Mouse (Mus musculus) myocyte (in vitro differentiated cells): ENCODE data around the gene Bdh1.

ENCODE experiments used
- CEBPB ChIP-seq: IDR thresholded peaks from 2 replicates; pipeline ENCODE4 v1.6.1; 2011; ENCODE audit warnings: mild to moderate bottlenecking, moderate library complexity; ENCODE audit not compliant: poor library complexity, insufficient read depth, severe bottlenecking
- E2F4 ChIP-seq: IDR thresholded peaks from one replicate; pipeline ENCODE4 v1.6.1; 2011; ENCODE audit warnings: mild to moderate bottlenecking, control low read depth, moderate library complexity; ENCODE audit not compliant: insufficient read depth
- MAX ChIP-seq: IDR thresholded peaks from one replicate; pipeline ENCODE4 v1.6.1; 2011; ENCODE audit warnings: low read depth, mild to moderate bottlenecking, control low read depth
- MYOG ChIP-seq, 3 experiments: IDR thresholded peaks; one replicate each; pipeline ENCODE4 v1.6.1; 2011; ENCODE audit warnings: control low read depth in 2 of 3, low read depth in 2 of 3, mild to moderate bottlenecking in 2 of 3; ENCODE audit not compliant: insufficient read length in 2 of 3, control insufficient read depth in 1 of 3, insufficient read depth in 1 of 3
- POLR2A ChIP-seq: IDR thresholded peaks from one replicate; pipeline ENCODE4 v1.6.1; 2011; ENCODE audit warnings: low read depth, mild to moderate bottlenecking, control low read depth, moderate library complexity; ENCODE audit not compliant: insufficient read length
- POLR2AphosphoS2 ChIP-seq: IDR thresholded peaks from one replicate; pipeline ENCODE4 v1.6.1; 2011; ENCODE audit warnings: low read depth, control low read depth; ENCODE audit not compliant: insufficient read length
- REST ChIP-seq: IDR thresholded peaks from one replicate; pipeline ENCODE4 v1.6.1; 2011; ENCODE audit warnings: mild to moderate bottlenecking, control low read depth, moderate library complexity; ENCODE audit not compliant: insufficient read depth, insufficient read length
- TCF12 ChIP-seq: IDR thresholded peaks from one replicate; pipeline ENCODE4 v1.6.1; 2011; ENCODE audit warnings: mild to moderate bottlenecking, control low read depth; ENCODE audit not compliant: poor library complexity, insufficient read depth, severe bottlenecking
- USF1 ChIP-seq: IDR thresholded peaks from one replicate; pipeline ENCODE4 v1.6.1; 2011; ENCODE audit warnings: low read depth, mild to moderate bottlenecking, control low read depth, moderate library complexity

DNA sequence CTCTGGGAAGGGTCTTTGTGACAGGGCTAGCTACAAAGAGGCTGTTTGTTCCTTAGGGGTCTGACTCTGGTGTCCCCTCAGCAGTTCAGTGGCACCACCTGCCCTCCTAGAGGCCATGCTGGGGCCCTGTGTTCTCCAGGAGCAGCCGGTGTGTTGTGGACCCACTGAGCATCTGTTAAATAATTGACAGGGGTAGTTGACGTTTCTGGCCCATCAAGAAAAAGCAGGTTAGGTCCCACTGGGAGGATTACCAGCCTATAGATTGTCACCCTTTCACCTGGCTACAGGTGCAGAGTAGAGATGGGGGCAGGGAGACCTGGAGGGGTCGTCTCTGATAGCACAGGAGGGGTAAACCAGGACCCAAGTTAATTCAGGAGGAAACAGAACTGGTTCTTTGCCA is 29.2 kb downstream of the Bdh1 start:
- no peak for TF ChIP-seq POLR2AphosphoS2
- TF ChIP-seq TCF12, result no peak
- TF ChIP-seq POLR2A, result no peak
- no peak for TF ChIP-seq USF1
- no peak for TF ChIP-seq MYOG (IDR thresholded peaks at IDR 0.05; ENCODE audit: control insufficient read depth in 1 of 3, insufficient read depth in 1 of 3, insufficient read length in 2 of 3, low read depth in 2 of 3)
- TF ChIP-seq REST, result no peak
- TF ChIP-seq MAX, result no peak
- TF ChIP-seq CEBPB, result no peak
- TF ChIP-seq E2F4, result no peak
